Comparison of ENCODE assay signal across 14 mouse cellular contexts in genomic region chr9:73273681-73274080, GRCm38 (mm10).
DNase-seq lines count a peak whose midpoint lies in the region; ATAC-seq lines count a peak whose summit lies in the region.
"Had no signal": no experiment of that assay in that cellular context is flagged by ENCODE, and none has a peak within 500 bp of the region (broad histone marks: within the 10 kb centered on the region; RNA-seq: fewer than 3 reads in every experiment).

No protein-coding gene starts in this region.

- no peaks in the 10 kb centered on the region for H3K36me3 ChIP-seq in midbrain, embryonic 14.5 days (ENCODE audit: control insufficient read depth, insufficient read depth, low read length)
- H3K36me3 ChIP-seq: limb, embryonic 13.5 days had no signal

- no peak overlapping the region for H3K4me3 ChIP-seq in midbrain, embryonic 14.5 days (replicated peaks; ENCODE audit: low read depth, low read length)
- H3K4me3 ChIP-seq: limb, embryonic 13.5 days; myocyte had no signal

- H3K27me3 ChIP-seq in midbrain, embryonic 14.5 days (ENCODE audit: control insufficient read depth, insufficient read depth, low read length), result no peaks in the 10 kb centered on the region
- H3K27me3 ChIP-seq: limb, embryonic 13.5 days had no signal

- H3K4me1 ChIP-seq in midbrain, embryonic 14.5 days (ENCODE audit: control insufficient read depth, insufficient read depth, low read length), result no peaks in the 10 kb centered on the region

- H3K4me2 ChIP-seq in midbrain, embryonic 14.5 days (ENCODE audit: low read length), result no peak overlapping the region
- H3K4me2 ChIP-seq: limb, embryonic 13.5 days had no signal

- H3K9ac ChIP-seq in midbrain, embryonic 14.5 days (replicated peaks; ENCODE audit: low read length), result no peak overlapping the region
- H3K9ac ChIP-seq: limb, embryonic 13.5 days had no signal

- H3K27ac ChIP-seq in midbrain, embryonic 14.5 days (replicated peaks; ENCODE audit: low read depth, low read length), result no peak overlapping the region
- H3K27ac ChIP-seq: kidney, postnatal 0 days; limb, embryonic 13.5 days had no signal

- 76% methylated on average over 4 of the region's 4 CpGs for WGBS in midbrain, embryonic 14.5 days

- no peak for ATAC-seq in midbrain, embryonic 14.5 days (ENCODE audit: low FRiP score, low TSS enrichment)
- ATAC-seq: activated CD4-positive, CD25-positive, alpha-beta regulatory T cell, adult 4 months had no signal

- H3K9me3 ChIP-seq in midbrain, embryonic 14.5 days (ENCODE audit: control insufficient read depth, low read length), result no peaks in the 10 kb centered on the region
- H3K9me3 ChIP-seq: limb, embryonic 13.5 days had no signal

- DNase-seq in layer of hippocampus, adult 18-20 months (ENCODE audit: low spot score in 2 of 2), result peak; percentile 61 to 78
- DNase-seq in layer of hippocampus, adult 9-10 months (ENCODE audit: low spot score), result no peak
- DNase-seq in frontal cortex, postnatal 25 days (ENCODE audit: low spot score in 2 of 2), result peak; percentile 14 to 32
- peak; percentile 82 to 87 for DNase-seq in left cerebral cortex, adult 9 months (ENCODE audit: low spot score in 2 of 2)
- peak; percentile 46 for DNase-seq in right cerebral cortex, postnatal 25 days
- DNase-seq in midbrain, embryonic 14.5 days, result no peak
- DNase-seq in thymus, postnatal 14 days, result no peak
- DNase-seq in adrenal gland, adult 2 months, result no peak
- DNase-seq: cerebellum, postnatal 14 days; thymus, postnatal 25 days had no signal

Comparison
In these comparisons a context has a peak if more than half of its experiments do, and no peak if none do; other contexts are left out.
1. DNase-seq: peak in layer of hippocampus, adult 18-20 months (2 of 2), frontal cortex, postnatal 25 days (2 of 2), left cerebral cortex, adult 9 months (2 of 2) and right cerebral cortex, postnatal 25 days (single experiment); none in layer of hippocampus, adult 9-10 months (single experiment), midbrain, embryonic 14.5 days (single experiment), thymus, postnatal 14 days (single experiment) and adrenal gland, adult 2 months (single experiment).